Mouse (Mus musculus): ENCODE results near the gene Msi2.

GRCm38 (mm10) chr11:88573013-88573412 lies 145.3 kb downstream of the Msi2 start:
- TF ChIP-seq CTCF (IDR thresholded peaks at IDR 0.05; ENCODE audit: low read depth, low read length) (no peak), GATA1 (IDR thresholded peaks at IDR 0.05; ENCODE audit: borderline replicate concordance, low read length) (no peak), TAL1 (conservative IDR thresholded peaks at IDR 0.05; ENCODE audit: low read depth, low read length) (no peak)
